Mouse (Mus musculus): ENCODE measurements around the gene Lat. TPM values are rescaled to one million over a fixed set of nuclear protein-coding genes. Genes with fewer than 3 reads are reported as not detected.
"Not testable (repeated sequence)": the region's sequence is repeated elsewhere in the genome, so short reads cannot be mapped to it uniquely, and the experiment has no call there.

The Lat gene
- 1.7 and 2.4 TPM in 2 replicates for polyA plus RNA-seq (2015; fragmentation: Nextera tagmentation; extraction: Ambion mirVana)

DNA sequence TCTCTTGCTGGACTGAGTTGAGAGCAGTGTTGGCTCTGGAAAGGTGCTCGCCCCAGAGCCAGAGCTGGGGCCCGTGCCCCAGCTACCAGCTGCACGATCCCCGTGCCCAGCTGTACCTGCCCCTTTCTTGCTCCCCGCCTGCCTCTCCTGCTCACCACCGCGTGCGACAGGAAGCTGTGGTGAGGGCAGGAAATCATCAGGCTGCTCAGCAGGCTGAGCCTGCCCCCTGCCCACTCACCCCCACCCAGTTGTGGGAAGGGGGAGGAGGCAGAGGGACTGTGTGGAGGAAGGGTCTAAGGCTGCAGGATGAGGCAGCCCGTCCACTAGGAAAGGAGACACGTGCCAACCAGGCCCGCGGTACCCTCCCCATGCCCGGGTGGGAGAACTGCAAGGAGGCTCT lies at the start of gene Lat:
Gene Lat, minus strand, starts transcription at position 178 of the 400 bp plus-strand sequence.
- 64% methylated on average over 13 of the region's 13 CpGs for WGBS
- H3K27ac ChIP-seq (ENCODE audit: low read length), result no peak within 1 kb of the TSS
- no peak within 1 kb of the TSS for H3K4me3 ChIP-seq (ENCODE audit: low read length)
- no peak within 1 kb of the TSS for H3K9ac ChIP-seq (replicated peaks; ENCODE audit: low read length)
- no peaks in the 10 kb centered on the region for H3K9me3 ChIP-seq (ENCODE audit: low read length)
- no peaks in the 10 kb centered on the region for H3K4me1 ChIP-seq (ENCODE audit: insufficient read depth, low read length)
- H3K36me3 ChIP-seq (ENCODE audit: insufficient read depth, low read length), result peaks cover 46% of the 10 kb centered on the region
- H3K27me3 ChIP-seq (ENCODE audit: insufficient read depth, low read length), result no peaks in the 10 kb centered on the region
- ATAC-seq (ENCODE audit: low FRiP score, low TSS enrichment), result no peak
- no peak within 1 kb of the TSS for H3K4me2 ChIP-seq (replicated peaks; ENCODE audit: low read depth, low read length)

DNA sequence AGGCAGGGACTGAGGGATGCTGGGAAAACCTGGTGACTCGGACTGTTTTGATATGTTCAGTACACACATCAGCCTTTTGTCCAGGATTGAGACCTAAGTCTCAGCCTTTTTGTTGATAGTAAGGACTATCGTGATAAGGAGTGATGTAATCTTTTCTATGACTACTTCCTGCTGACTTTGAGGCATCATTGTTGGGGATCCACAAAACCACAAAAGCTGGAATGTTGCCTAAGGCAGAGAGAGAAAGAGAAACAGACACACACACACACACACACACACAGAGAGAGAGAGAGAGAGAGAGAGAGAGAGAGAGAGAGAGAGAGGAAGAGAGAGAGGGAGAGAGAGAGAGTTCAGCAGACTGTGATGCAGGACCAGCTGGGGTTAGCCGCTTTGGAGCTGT lies 49.1 kb upstream of the Lat start:
- 60% methylated on average over 3 of the region's 3 CpGs for WGBS

DNA sequence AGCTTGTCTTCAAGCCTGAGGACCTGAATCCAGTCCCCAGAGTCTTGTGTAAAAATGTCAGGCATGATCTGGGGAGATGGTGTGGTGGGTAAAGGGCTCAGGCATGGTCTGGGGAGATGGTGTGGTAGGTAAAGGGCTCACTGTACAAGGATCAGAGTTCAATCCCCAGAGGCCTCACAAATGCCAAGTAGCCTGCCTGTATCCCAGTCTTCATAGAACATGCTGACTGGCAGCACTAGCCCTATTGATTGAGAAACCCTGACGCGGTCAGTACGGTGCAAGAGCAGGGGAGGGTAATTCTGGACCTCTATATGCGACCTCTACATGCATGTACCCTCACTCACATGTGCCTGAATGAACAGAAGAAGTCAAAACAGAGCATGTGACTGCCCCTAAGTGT lies 48.2 kb upstream of the Lat start:
- 89% methylated on average over 4 of the region's 4 CpGs for WGBS
- Histone ChIP-seq H3K4me3 (ENCODE audit: low read length) (no peak overlapping the region), H3K27me3 (ENCODE audit: insufficient read depth, low read length) (no peaks in the 10 kb centered on the region), H3K4me2 (replicated peaks; ENCODE audit: low read depth, low read length) (no peak overlapping the region), H3K36me3 (ENCODE audit: insufficient read depth, low read length) (no peaks in the 10 kb centered on the region), H3K9ac (replicated peaks; ENCODE audit: low read length) (no peak overlapping the region), H3K27ac (ENCODE audit: low read length) (no peak overlapping the region), H3K4me1 (ENCODE audit: insufficient read depth, low read length) (peaks cover 7% of the 10 kb centered on the region), H3K9me3 (ENCODE audit: low read length) (no peaks in the 10 kb centered on the region)
- no peak for ATAC-seq (ENCODE audit: low FRiP score, low TSS enrichment)

More for the DNA sequence above, 49.1 kb upstream of the Lat start:
- no peaks in the 10 kb centered on the region for H3K9me3 ChIP-seq (ENCODE audit: low read length)
- no peak overlapping the region for H3K4me3 ChIP-seq (ENCODE audit: low read length)
- peaks cover 7% of the 10 kb centered on the region for H3K4me1 ChIP-seq (ENCODE audit: insufficient read depth, low read length)
- no peak overlapping the region for H3K4me2 ChIP-seq (replicated peaks; ENCODE audit: low read depth, low read length)
- no peak for ATAC-seq (ENCODE audit: low FRiP score, low TSS enrichment)
- no peaks in the 10 kb centered on the region for H3K27me3 ChIP-seq (ENCODE audit: insufficient read depth, low read length)
- no peak overlapping the region for H3K9ac ChIP-seq (replicated peaks; ENCODE audit: low read length)
- no peaks in the 10 kb centered on the region for H3K36me3 ChIP-seq (ENCODE audit: insufficient read depth, low read length)
- no peak overlapping the region for H3K27ac ChIP-seq (ENCODE audit: low read length)

DNA sequence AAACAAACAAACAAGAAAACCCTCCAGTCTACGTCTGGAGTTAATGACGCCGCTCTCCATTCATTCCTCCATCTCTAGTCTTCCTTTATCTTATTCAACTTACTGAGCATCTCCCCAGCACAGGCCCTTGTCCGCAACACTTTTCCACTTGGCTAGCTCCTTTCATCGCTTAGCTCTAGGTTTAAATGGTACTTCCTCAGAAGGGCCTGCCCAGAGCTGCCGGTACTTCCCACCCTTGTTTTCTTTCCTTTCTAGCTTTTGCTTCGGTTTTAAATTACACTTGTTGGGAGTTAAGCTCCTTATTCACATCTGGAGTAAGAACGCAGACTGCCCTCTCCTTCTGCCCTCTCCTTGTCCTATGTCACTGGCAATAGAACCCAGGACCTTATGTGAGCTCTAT lies 47.7 kb upstream of the Lat start:
- H3K4me2 ChIP-seq (replicated peaks; ENCODE audit: low read depth, low read length), result no peak overlapping the region
- H3K27me3 ChIP-seq (ENCODE audit: insufficient read depth, low read length), result no peaks in the 10 kb centered on the region
- H3K27ac ChIP-seq (ENCODE audit: low read length), result no peak overlapping the region
- no peak overlapping the region for H3K9ac ChIP-seq (replicated peaks; ENCODE audit: low read length)
- H3K9me3 ChIP-seq (ENCODE audit: low read length), result no peaks in the 10 kb centered on the region
- 40% methylated on average over 8 of the region's 8 CpGs for WGBS
- H3K4me1 ChIP-seq (ENCODE audit: insufficient read depth, low read length), result peaks cover 7% of the 10 kb centered on the region
- H3K36me3 ChIP-seq (ENCODE audit: insufficient read depth, low read length), result no peaks in the 10 kb centered on the region
- H3K4me3 ChIP-seq (ENCODE audit: low read length), result no peak overlapping the region
- ATAC-seq (ENCODE audit: low FRiP score, low TSS enrichment), result no peak

DNA sequence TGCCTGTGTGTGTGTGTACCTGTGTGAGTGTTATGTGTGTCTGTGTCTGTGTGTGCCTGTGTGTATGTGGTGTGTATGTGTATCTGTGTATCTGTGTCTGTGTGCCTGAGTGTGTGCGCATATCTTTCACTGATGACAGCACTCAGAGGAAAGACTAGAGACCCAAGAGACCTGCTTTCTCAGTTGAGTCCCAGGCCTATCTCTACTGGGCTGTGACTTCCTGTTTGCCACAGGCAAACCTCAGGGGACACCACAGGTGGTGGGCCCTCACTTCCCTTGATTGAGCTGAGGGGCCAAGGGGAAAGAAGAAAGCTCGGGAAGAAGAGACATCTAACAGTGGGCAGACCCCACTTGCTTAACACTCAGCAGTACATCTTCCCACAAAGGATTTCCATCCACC lies 47.2 kb upstream of the Lat start:
- no peak overlapping the region for H3K27ac ChIP-seq (ENCODE audit: low read length)
- no peaks in the 10 kb centered on the region for H3K36me3 ChIP-seq (ENCODE audit: insufficient read depth, low read length)
- H3K9ac ChIP-seq (replicated peaks; ENCODE audit: low read length), result no peak overlapping the region
- no peak for ATAC-seq (ENCODE audit: low FRiP score, low TSS enrichment)
- H3K27me3 ChIP-seq (ENCODE audit: insufficient read depth, low read length), result no peaks in the 10 kb centered on the region
- no peak overlapping the region for H3K4me3 ChIP-seq (ENCODE audit: low read length)
- WGBS, result 51% methylated on average over 2 of the region's 2 CpGs
- peaks cover 7% of the 10 kb centered on the region for H3K4me1 ChIP-seq (ENCODE audit: insufficient read depth, low read length)
- H3K4me2 ChIP-seq (replicated peaks; ENCODE audit: low read depth, low read length), result no peak overlapping the region
- no peaks in the 10 kb centered on the region for H3K9me3 ChIP-seq (ENCODE audit: low read length)

DNA sequence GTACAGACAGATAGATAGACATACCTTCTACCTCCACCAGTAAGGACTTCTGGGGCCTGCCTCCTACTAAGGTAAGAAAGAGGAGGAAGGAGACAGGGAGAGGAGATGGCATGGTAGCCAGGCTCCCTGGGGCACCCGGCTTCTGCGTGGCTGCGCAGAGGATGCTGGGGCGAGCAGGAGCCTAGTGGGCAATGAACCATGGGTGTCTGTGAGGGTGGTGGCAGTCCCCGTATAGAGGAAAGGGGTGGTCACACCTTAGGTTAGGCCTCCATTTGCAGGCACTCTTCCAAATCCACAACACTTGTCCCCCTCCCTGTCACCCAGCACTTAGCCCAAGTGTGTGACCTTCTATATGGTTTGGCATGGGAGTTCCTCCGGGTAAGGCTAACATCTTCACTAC lies 45.4 kb upstream of the Lat start, which contains the start of gene Cd19:
Gene Cd19, minus strand, starts transcription at position 165 of the 400 bp plus-strand sequence.
- no peaks in the 10 kb centered on the region for H3K27me3 ChIP-seq (ENCODE audit: insufficient read depth, low read length)
- no peak within 1 kb of the TSS; the same call in 1 of the 2 replicates for H3K9ac ChIP-seq (replicated peaks; ENCODE audit: low read length)
- H3K4me1 ChIP-seq (ENCODE audit: insufficient read depth, low read length), result peaks cover 7% of the 10 kb centered on the region
- no peaks in the 10 kb centered on the region for H3K36me3 ChIP-seq (ENCODE audit: insufficient read depth, low read length)
- H3K4me2 ChIP-seq (replicated peaks; ENCODE audit: low read depth, low read length), result no peak within 1 kb of the TSS
- no peak within 1 kb of the TSS for H3K27ac ChIP-seq (ENCODE audit: low read length)
- H3K4me3 ChIP-seq (ENCODE audit: low read length), result no peak within 1 kb of the TSS
- no peak for ATAC-seq (ENCODE audit: low FRiP score, low TSS enrichment)
- 87% methylated on average over 6 of the region's 6 CpGs for WGBS
- no peaks in the 10 kb centered on the region for H3K9me3 ChIP-seq (ENCODE audit: low read length)

DNA sequence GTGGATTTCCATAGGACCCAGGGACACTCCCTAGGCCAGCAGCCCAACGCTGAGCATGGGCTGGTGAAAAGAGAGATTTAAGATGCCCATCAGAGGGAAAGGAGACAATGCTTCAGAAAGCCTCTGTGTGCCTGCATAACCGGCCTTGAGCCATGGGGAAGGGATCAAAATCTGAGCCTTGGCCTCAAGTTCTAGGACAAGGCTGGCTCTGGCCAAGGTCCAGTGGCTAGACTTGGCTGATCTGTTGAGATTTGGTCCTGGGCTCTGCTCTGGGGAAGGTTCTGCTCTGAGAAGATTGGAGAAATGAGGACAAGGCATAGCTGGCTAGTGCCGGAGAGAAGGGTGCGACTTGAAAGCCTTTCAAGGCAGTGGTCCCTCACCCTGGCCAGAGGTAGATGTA lies 41.7 kb upstream of the Lat start:
- H3K27ac ChIP-seq (ENCODE audit: low read length), result no peak overlapping the region
- H3K4me2 ChIP-seq (replicated peaks; ENCODE audit: low read depth, low read length), result no peak overlapping the region
- no peaks in the 10 kb centered on the region for H3K9me3 ChIP-seq (ENCODE audit: low read length)
- H3K4me3 ChIP-seq (ENCODE audit: low read length), result no peak overlapping the region
- 95% methylated on average over 4 of the region's 4 CpGs for WGBS
- no peaks in the 10 kb centered on the region for H3K36me3 ChIP-seq (ENCODE audit: insufficient read depth, low read length)
- ATAC-seq (ENCODE audit: low FRiP score, low TSS enrichment), result no peak
- no peak overlapping the region for H3K9ac ChIP-seq (replicated peaks; ENCODE audit: low read length)
- H3K27me3 ChIP-seq (ENCODE audit: insufficient read depth, low read length), result no peaks in the 10 kb centered on the region
- H3K4me1 ChIP-seq (ENCODE audit: insufficient read depth, low read length), result no peaks in the 10 kb centered on the region

DNA sequence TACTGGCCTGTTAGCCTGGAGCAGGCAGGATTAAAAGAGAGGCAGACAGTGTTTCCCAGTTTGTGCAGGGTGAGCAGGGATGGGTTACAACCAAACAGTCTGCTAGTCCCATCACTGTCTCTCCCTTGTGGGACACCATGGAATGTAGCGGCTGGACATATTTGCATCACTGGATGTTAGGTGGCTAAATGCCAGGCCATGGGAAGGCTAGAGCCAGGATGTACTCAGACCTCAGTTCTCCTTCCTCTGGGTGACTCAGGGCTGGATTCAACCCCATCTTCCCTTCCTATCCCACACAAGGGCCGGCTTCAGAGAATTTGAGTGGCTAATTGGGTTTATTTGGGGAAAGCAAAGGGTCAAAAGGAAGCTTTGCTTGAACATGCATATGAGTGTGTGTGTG lies 39.3 kb upstream of the Lat start:
- H3K27ac ChIP-seq (ENCODE audit: low read length), result no peak overlapping the region
- H3K9ac ChIP-seq (replicated peaks; ENCODE audit: low read length), result no peak overlapping the region
- no peaks in the 10 kb centered on the region for H3K36me3 ChIP-seq (ENCODE audit: insufficient read depth, low read length)
- H3K4me1 ChIP-seq (ENCODE audit: insufficient read depth, low read length), result no peaks in the 10 kb centered on the region
- whole genome bisulfite sequencing, result 77% methylated on average over 2 of the region's 2 CpGs
- no peak overlapping the region for H3K4me2 ChIP-seq (replicated peaks; ENCODE audit: low read depth, low read length)
- no peak overlapping the region for H3K4me3 ChIP-seq (ENCODE audit: low read length)
- no peaks in the 10 kb centered on the region for H3K27me3 ChIP-seq (ENCODE audit: insufficient read depth, low read length)
- no peak for ATAC-seq (ENCODE audit: low FRiP score, low TSS enrichment)
- H3K9me3 ChIP-seq (ENCODE audit: low read length), result no peaks in the 10 kb centered on the region

DNA sequence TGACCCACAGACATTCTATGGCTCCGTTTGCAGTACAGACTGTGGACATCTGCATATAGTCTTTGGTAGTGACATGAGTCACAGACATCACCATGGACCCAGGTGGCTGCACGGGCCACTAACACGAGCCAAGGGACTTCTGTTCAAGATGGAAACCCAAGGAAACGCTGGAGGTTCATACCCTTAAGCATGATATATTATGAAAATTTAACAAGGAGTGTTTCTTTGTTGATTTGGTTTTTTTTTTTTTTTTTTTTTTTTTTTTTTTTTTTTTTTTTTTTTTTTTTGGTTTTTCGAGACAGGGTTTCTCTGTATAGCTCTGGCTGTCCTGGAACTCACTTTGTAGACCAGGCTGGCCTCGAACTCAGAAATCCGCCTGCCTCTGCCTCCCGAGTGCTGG lies 33.1 kb upstream of the Lat start:
- H3K4me3 ChIP-seq (ENCODE audit: low read length); H3K27ac ChIP-seq (ENCODE audit: low read length); ATAC-seq (ENCODE audit: low FRiP score, low TSS enrichment); H3K36me3 ChIP-seq (ENCODE audit: insufficient read depth, low read length); H3K9me3 ChIP-seq (ENCODE audit: low read length); H3K9ac ChIP-seq (replicated peaks; ENCODE audit: low read length); H3K4me1 ChIP-seq (ENCODE audit: insufficient read depth, low read length); H3K27me3 ChIP-seq (ENCODE audit: insufficient read depth, low read length); H3K4me2 ChIP-seq (replicated peaks; ENCODE audit: low read depth, low read length): not testable (repeated sequence)
- 73% methylated on average over 6 of the region's 8 CpGs for WGBS

DNA sequence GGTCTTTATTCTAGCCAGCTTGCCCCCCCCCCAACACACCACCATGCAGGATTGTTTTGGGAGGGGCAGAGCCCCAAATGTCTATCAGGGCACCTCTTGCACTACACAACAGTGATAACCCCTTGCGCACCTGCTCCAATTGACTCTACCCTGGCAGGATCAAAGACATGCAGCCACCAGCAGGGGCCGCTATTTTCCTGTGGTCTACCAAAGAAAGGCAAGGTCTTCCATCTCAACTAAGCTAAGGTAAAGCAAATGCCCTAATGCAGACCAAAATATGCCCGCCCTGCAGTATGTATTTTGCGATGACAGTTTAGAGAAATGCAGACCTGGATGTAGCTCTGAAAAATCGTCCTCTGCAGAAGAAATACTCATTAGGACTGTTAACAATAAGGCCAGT lies 30.2 kb upstream of the Lat start:
- Histone ChIP-seq H3K27me3 (ENCODE audit: insufficient read depth, low read length) (no peaks in the 10 kb centered on the region), H3K4me2 (replicated peaks; ENCODE audit: low read depth, low read length) (no peak overlapping the region), H3K4me3 (ENCODE audit: low read length) (no peak overlapping the region), H3K9ac (replicated peaks; ENCODE audit: low read length) (no peak overlapping the region), H3K27ac (ENCODE audit: low read length) (no peak overlapping the region), H3K4me1 (ENCODE audit: insufficient read depth, low read length) (peaks cover 9% of the 10 kb centered on the region), H3K36me3 (ENCODE audit: insufficient read depth, low read length) (no peaks in the 10 kb centered on the region), H3K9me3 (ENCODE audit: low read length) (no peaks in the 10 kb centered on the region)
- 11% methylated on average over 5 of the region's 5 CpGs for WGBS
- ATAC-seq (ENCODE audit: low FRiP score, low TSS enrichment), result no peak

DNA sequence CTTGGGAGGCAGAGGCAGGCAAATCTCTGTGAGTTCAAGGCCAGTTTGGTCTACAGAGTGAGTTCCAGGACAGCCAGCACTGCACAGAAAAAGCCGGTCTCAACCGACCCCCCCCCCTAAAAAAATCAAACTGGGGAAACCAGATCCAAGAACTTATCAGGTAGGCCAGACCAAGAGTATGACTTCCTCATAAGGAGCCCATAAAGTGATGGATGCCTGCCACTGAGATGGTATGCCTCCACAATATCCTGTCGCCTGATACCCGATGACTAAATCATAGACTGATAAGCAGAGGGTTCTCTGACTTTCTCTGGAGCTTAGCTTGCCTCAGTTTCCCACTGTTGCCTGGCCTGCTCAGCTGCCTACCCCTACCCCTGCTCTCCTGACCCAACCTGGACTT lies 28.5 kb upstream of the Lat start:
- Histone ChIP-seq H3K4me3 (ENCODE audit: low read length) (no peak overlapping the region), H3K9me3 (ENCODE audit: low read length) (no peaks in the 10 kb centered on the region), H3K36me3 (ENCODE audit: insufficient read depth, low read length) (no peaks in the 10 kb centered on the region), H3K4me2 (replicated peaks; ENCODE audit: low read depth, low read length) (no peak overlapping the region), H3K9ac (replicated peaks; ENCODE audit: low read length) (no peak overlapping the region), H3K4me1 (ENCODE audit: insufficient read depth, low read length) (peaks cover 9% of the 10 kb centered on the region), H3K27ac (ENCODE audit: low read length) (no peak overlapping the region), H3K27me3 (ENCODE audit: insufficient read depth, low read length) (no peaks in the 10 kb centered on the region)
- no peak for ATAC-seq (ENCODE audit: low FRiP score, low TSS enrichment)
- 93% methylated on average over 4 of the region's 4 CpGs for WGBS

All from kidney, embryonic 16.5 days (tissue).